Mouse (Mus musculus) cerebellum, postnatal 36 days (tissue): ENCODE results near the gene Ahnak2.

Experiments
- DNase-seq, 2 experiments: peaks; one replicate each; pipeline ENCODE4 v3.0.0; 2021 to 2022; ENCODE audit warnings: mixed read lengths in 2 of 2

The Ahnak2 gene

GRCm38 (mm10) chr12:112795466-112796104, 6.9 kb downstream of the Ahnak2 start:
- DNase-seq = no peak

- DNase-seq = no peak
Observed at GRCm38 (mm10) chr12:112794998-112795397, 7.5 kb downstream of the Ahnak2 start.

GRCm38 (mm10) chr12:112794356-112794816, 8.1 kb downstream of the Ahnak2 start:
- DNase-seq = no peak

GRCm38 (mm10) chr12:112793601-112794355, 8.7 kb downstream of the Ahnak2 start:
- DNase-seq = no peak

- DNase-seq = no peak
Observed at GRCm38 (mm10) chr12:112791026-112791425, 11.4 kb downstream of the Ahnak2 start.

- no peak for DNase-seq
Observed at GRCm38 (mm10) chr12:112774481-112774880, 28.0 kb downstream of the Ahnak2 start.

GRCm38 (mm10) chr12:112774026-112774425, 28.4 kb downstream of the Ahnak2 start:
- DNase-seq = no peak

GRCm38 (mm10) chr12:112773366-112773765, 29.1 kb downstream of the Ahnak2 start:
- DNase-seq = peak in 1 of 2 experiments; percentile 0

GRCm38 (mm10) chr12:112772306-112772705, 30.2 kb downstream of the Ahnak2 start:
- peak in 1 of 2 experiments; percentile 0 for DNase-seq

GRCm38 (mm10) chr12:112770396-112770795, 32.1 kb downstream of the Ahnak2 start:
- DNase-seq = peak in 1 of 2 experiments; percentile 1

- peak in 1 of 2 experiments; percentile 0 for DNase-seq
Observed at GRCm38 (mm10) chr12:112769751-112770150, 32.7 kb downstream of the Ahnak2 start.

- peak in 1 of 2 experiments; percentile 4 for DNase-seq
Observed at GRCm38 (mm10) chr12:112769031-112769430, 33.4 kb downstream of the Ahnak2 start.

- DNase-seq = peak in 1 of 2 experiments; percentile 0
Observed at GRCm38 (mm10) chr12:112768166-112768565, 34.3 kb downstream of the Ahnak2 start.

- peak in 1 of 2 experiments; percentile 1 for DNase-seq
Observed at GRCm38 (mm10) chr12:112767036-112767890, 35.2 kb downstream of the Ahnak2 start.

- DNase-seq = no peak
Observed at GRCm38 (mm10) chr12:112766586-112766985, 35.9 kb downstream of the Ahnak2 start.

- peak in 1 of 2 experiments; percentile 0 for DNase-seq
Observed at GRCm38 (mm10) chr12:112764991-112765390, 37.5 kb downstream of the Ahnak2 start.

GRCm38 (mm10) chr12:112764141-112764540, 38.3 kb downstream of the Ahnak2 start:
- DNase-seq = peak in 1 of 2 experiments; percentile 1

GRCm38 (mm10) chr12:112763176-112763575, 39.3 kb downstream of the Ahnak2 start:
- no peak for DNase-seq

GRCm38 (mm10) chr12:112762018-112762417, 40.4 kb downstream of the Ahnak2 start:
- no peak for DNase-seq

GRCm38 (mm10) chr12:112761411-112761810, 41.0 kb downstream of the Ahnak2 start:
- no peak for DNase-seq

- DNase-seq = no peak
Observed at GRCm38 (mm10) chr12:112760154-112760926, 42.1 kb downstream of the Ahnak2 start, which contains the start of gene Pld4. Pld4 (plus strand) TSS chr12:112760655.

GRCm38 (mm10) chr12:112759471-112759870, 43.0 kb downstream of the Ahnak2 start:
- no peak for DNase-seq
